Mouse (Mus musculus) limb, embryonic 14.5 days (tissue): Measurements from ENCODE around the gene Pigw. TPM values are rescaled to one million over a fixed set of nuclear protein-coding genes. Genes with fewer than 3 reads are reported as not detected.
"Not testable (repeated sequence)": the region's sequence is repeated elsewhere in the genome, so short reads cannot be mapped to it uniquely, and the experiment has no call there.

ENCODE experiments used
- ATAC-seq: fragments of 200-750 bp; cut with Nextera tagmentation; 2 replicates; pipeline ENCODE4 v1.8.0; 2017; ENCODE audit warnings: low read depth, moderate number of reproducible peaks, moderate TSS enrichment; ENCODE audit not compliant: low FRiP score
- DNase-seq: peaks from one replicate; pipeline ENCODE4 v3.0.0-alpha.2; 2015; ENCODE audit warnings: low spot score
- H3K27ac ChIP-seq: fragments of 300-500 bp; sonication (generic); replicated peaks from 2 replicates; pipeline ENCODE4 v1.5.1; 2014; ENCODE audit warnings: low read depth, mild to moderate bottlenecking, low read length, moderate library complexity, mixed read lengths
- H3K27me3 ChIP-seq: fragments of 300-500 bp; sonication (generic); 2 replicates; pipeline ENCODE4 v1.6.1; 2014; ENCODE audit warnings: low read length, mixed read lengths; ENCODE audit not compliant: control insufficient read depth, insufficient read depth
- H3K36me3 ChIP-seq: fragments of 300-500 bp; sonication (generic); 2 replicates; pipeline ENCODE4 v1.6.1; 2014; ENCODE audit warnings: mild to moderate bottlenecking, low read length, moderate library complexity, mixed read lengths; ENCODE audit not compliant: control insufficient read depth, insufficient read depth
- H3K4me1 ChIP-seq: fragments of 300-500 bp; sonication (generic); 2 replicates; pipeline ENCODE4 v1.6.1; 2014; ENCODE audit warnings: antibody characterized with exemption, low read length, mixed read lengths; ENCODE audit not compliant: control insufficient read depth, insufficient read depth
- H3K4me2 ChIP-seq: fragments of 300-500 bp; sonication (generic); replicated peaks from 2 replicates; pipeline ENCODE4 v1.6.1; 2014; ENCODE audit warnings: low read depth, mild to moderate bottlenecking, low read length, moderate library complexity; ENCODE audit not compliant: severe bottlenecking
- H3K4me3 ChIP-seq: fragments of 300-500 bp; sonication (generic); replicated peaks from 2 replicates; pipeline ENCODE4 v1.5.1; 2014; ENCODE audit warnings: low read length
- H3K9ac ChIP-seq: fragments of 300-500 bp; sonication (generic); 2 replicates; pipeline ENCODE4 v1.6.1; 2014; ENCODE audit warnings: mild to moderate bottlenecking, low read depth, low read length, moderate library complexity; ENCODE audit not compliant: severe bottlenecking
- H3K9me3 ChIP-seq: fragments of 300-500 bp; sonication (generic); 2 replicates; pipeline ENCODE4 v1.6.1; 2016; ENCODE audit warnings: low read length; ENCODE audit not compliant: control insufficient read depth
- POLR2A ChIP-seq: fragments of 200-500 bp; IDR thresholded peaks from 2 replicates; pipeline ENCODE4 v1.8.0; 2012; ENCODE audit warnings: inconsistent platforms, mild to moderate bottlenecking, moderate library complexity, borderline replicate concordance; ENCODE audit not compliant: insufficient read depth, insufficient read length; ENCODE audit errors: extremely low read depth
- WGBS: fragments of 180-500 bp; shearing (Covaris S2); extraction: QIAGEN DNeasy Blood & Tissue Kit; methylation state at CpG from one replicate; pipeline ENCODE4 v1.1.7; 2014; 5-methylcytosine and 5-hydroxymethylcytosine counted together
- polyA plus RNA-seq, 2 experiments: library from polyadenylated mRNA; depleted of rRNA in 1 of 2; stranded (reverse) in 1 of 2; unstranded in 1 of 2; fragments of >200 nt; fragmentation: Nextera tagmentation in 1 of 2; extraction: Ambion mirVana in 1 of 2; gene quantifications; 2 replicates each; pipeline versions ENCODE4 v1.2.1 to v1.2.3; 2012 to 2014

Gene Pigw
- polyA plus RNA-seq, 2 experiments = 2.4 to 5.8 TPM

DNA sequence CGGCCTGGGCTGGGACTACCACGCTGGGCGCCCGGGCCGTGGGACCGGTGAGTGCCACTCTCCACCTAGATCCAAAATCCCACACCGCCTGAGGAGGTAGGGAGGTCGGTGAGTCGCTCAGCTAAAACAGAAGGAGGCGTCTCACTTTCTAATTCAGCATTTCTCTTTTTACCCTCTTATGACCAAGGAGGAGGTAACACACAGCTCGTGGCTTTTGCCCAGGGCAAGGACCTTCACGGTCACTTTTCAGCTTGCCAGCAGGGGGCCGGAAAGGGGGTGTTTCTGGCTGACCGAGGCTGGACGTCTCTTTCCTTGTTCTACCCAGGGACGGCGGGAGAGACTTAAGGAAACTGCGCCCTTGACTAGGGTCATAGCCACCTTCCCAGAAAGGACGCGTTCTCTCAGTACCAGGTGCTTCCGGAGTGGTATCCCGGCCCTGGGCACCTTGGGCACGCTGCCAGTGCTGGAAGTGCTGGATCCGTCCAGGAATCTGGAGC, 428 bp upstream of the Pigw start:
- 2% methylated on average over 24 of the region's 24 CpGs for WGBS

DNA sequence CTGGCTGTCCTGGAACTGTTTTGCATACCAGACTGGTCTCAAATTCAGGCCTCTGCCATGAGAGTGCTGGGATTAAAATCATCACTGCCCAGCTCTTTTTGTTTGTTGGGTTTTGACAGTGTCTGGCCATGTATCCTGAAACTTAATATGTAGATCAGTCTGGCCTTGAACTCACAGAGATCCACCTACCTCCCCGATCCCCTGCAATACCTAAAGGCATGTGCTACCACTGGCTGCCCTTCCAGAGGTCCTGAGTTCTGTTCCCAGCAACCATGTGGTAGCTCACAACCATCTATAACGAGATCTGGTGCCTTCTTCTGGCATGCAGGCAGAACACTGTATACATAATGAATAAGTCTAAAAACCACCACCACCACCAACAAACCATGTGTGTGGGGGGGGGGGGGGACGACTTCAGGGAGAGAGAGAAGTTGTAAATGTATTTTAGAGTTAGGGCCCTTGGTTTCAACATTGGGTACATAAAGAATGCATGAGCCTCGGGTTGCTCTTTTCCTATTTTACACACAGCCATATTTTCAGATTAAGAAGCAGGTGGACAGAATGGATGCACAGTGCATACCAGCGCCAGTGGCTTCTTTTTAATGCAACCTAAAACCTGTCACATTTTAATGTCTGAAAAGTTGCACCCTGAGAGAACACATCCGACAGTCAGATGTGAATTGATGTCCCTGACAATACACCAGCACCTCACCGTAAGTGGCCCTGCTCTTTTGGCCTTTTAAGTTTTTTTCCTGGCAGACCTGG, 896 bp downstream of the Pigw start:
- peak overlapping the region; percentile 87 for H3K9ac ChIP-seq
- no peaks in the 10 kb centered on the region for H3K9me3 ChIP-seq
- peaks cover 4% of the 10 kb centered on the region for H3K36me3 ChIP-seq
- peak overlapping the region; percentile 70 for H3K4me3 ChIP-seq
- H3K4me2 ChIP-seq = peak overlapping the region; percentile 93
- no peak for DNase-seq
- peaks cover 8% of the 10 kb centered on the region; the same call in 1 of the 2 replicates for H3K4me1 ChIP-seq
- WGBS = 20% methylated on average over 6 of the region's 7 CpGs
- peak overlapping the region; percentile 88 for H3K27ac ChIP-seq
- ATAC-seq = no peak
- no peak for TF ChIP-seq POLR2A
- H3K27me3 ChIP-seq = no peaks in the 10 kb centered on the region

More for the DNA sequence above, 428 bp upstream of the Pigw start:
- Histone ChIP-seq H3K4me1 (peaks cover 8% of the 10 kb centered on the region; the same call in 1 of the 2 replicates), H3K27ac (peak overlapping the region; percentile 88), H3K9ac (peak overlapping the region; percentile 87), H3K36me3 (peaks cover 13% of the 10 kb centered on the region), H3K4me2 (peak overlapping the region; percentile 93), H3K4me3 (peak overlapping the region; percentile 70), H3K27me3 (no peaks in the 10 kb centered on the region), H3K9me3 (no peaks in the 10 kb centered on the region)
- no peak for TF ChIP-seq POLR2A
- DNase-seq (peak; percentile 51), ATAC-seq (peak; percentile 56)

DNA sequence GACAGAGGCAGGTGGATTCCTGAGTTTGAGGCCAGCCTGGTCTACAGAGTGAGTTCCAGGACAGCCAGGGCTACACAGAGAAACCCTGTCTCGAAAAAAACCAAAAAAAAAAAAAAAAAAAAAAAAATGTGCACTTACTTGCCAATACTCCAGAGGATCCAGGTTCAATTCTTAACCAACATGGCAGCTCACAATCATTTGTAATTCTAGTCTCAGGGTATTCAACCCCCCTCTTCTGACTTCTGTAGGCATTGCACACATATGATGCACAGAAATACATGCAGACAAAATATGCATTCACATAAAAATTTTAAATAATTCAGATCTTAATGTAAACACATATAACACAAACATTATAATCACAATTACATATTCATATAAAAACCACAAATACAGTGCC, 4.1 kb downstream of the Pigw start:
- H3K9ac ChIP-seq, H3K4me2 ChIP-seq, DNase-seq, H3K36me3 ChIP-seq, H3K9me3 ChIP-seq, H3K4me3 ChIP-seq, H3K27me3 ChIP-seq, ATAC-seq, H3K4me1 ChIP-seq, H3K27ac ChIP-seq: not testable (repeated sequence)
- WGBS = no CpG with 5 or more reads among the region's 1 CpGs

DNA sequence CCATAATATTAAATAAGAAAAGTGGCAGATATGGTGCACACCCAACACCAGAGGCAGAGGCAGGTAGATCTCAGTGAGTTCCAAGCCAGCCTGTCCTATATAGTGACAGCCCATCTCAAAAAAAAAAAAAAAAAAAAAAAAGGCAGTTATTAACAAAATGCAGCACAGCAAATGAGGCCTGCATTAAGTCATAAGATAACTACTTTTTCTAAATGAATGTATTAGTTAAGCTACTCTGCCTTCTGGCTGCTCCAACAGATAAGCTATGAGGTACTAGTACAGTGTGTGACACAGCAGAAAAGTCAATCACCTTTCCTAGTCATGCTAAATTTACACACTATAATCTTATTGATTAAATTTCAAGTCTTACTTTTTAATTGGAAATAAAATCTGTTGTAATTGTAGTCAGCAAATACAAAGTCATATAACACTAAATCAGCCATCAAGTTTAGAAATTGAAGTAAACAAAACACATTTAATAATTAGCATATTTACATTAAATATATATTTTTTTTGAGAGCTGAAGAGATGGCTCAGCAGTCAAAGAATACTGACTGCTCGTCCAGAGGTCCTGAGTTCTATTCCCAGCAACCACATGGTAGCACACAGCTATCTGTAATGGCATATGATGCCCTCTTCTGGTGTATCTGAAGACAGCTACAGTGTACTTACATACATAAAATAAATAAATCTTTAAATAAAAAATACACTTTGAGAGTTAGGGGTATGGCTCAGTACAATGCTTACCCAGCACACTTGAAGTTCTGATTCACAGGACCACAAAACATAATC, 6.8 kb downstream of the Pigw start:
- Histone ChIP-seq H3K27ac (no peak overlapping the region), H3K9me3 (no peaks in the 10 kb centered on the region), H3K4me1 (peaks cover 6% of the 10 kb centered on the region; the same call in 1 of the 2 replicates), H3K4me3 (no peak overlapping the region), H3K9ac (no peak overlapping the region), H3K36me3 (no peaks in the 10 kb centered on the region; the same call in 1 of the 2 replicates), H3K4me2 (no peak overlapping the region), H3K27me3 (no peaks in the 10 kb centered on the region)
- ATAC-seq = no peak
- 83% methylated on average over 1 of the region's 1 CpGs for WGBS
- no peak for TF ChIP-seq POLR2A
- DNase-seq = no peak

DNA sequence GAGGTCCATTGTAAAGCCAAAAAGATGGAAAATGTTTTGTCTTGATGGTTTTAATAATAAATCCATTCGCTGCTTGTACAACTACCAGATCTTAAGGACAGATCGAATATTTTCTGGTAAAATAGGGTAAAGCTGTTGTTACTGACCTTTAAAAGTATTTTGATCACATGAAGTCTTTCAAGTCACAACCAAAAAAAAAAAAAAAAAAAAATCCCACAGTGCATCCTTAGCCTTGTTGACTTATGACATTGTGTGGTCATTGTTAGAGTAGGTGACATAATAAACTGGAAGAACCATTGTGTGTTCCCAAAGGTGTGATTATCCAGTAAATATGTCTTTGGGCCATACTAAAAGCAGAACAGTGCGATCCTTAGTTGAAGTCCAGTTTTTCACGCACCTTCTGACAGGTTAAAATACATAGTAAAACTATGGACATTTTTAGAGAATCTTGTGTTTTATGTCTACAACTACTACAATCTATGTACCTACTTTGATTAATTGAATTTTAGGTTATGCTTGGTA, 8.5 kb downstream of the Pigw start:
- Histone ChIP-seq H3K9me3 (no peaks in the 10 kb centered on the region), H3K27ac (peak overlapping the region; percentile 98), H3K27me3 (no peaks in the 10 kb centered on the region), H3K4me3 (peak overlapping the region; percentile 90), H3K9ac (peak overlapping the region; percentile 95), H3K36me3 (no peaks in the 10 kb centered on the region; the same call in 1 of the 2 replicates), H3K4me1 (peaks cover 13% of the 10 kb centered on the region), H3K4me2 (peak overlapping the region; percentile 66)
- no peak for ATAC-seq
- WGBS = 70% methylated on average over 4 of the region's 4 CpGs
- no peak for TF ChIP-seq POLR2A
- no peak for DNase-seq
